Mouse (Mus musculus) 416B (cell line): ENCODE results near the gene Zfp775.

ENCODE experiments used
- DNase-seq: peaks from one replicate; pipeline ENCODE4 v3.0.0; 2011; ENCODE audit warnings: low read depth

Zfp775 gene

DNA sequence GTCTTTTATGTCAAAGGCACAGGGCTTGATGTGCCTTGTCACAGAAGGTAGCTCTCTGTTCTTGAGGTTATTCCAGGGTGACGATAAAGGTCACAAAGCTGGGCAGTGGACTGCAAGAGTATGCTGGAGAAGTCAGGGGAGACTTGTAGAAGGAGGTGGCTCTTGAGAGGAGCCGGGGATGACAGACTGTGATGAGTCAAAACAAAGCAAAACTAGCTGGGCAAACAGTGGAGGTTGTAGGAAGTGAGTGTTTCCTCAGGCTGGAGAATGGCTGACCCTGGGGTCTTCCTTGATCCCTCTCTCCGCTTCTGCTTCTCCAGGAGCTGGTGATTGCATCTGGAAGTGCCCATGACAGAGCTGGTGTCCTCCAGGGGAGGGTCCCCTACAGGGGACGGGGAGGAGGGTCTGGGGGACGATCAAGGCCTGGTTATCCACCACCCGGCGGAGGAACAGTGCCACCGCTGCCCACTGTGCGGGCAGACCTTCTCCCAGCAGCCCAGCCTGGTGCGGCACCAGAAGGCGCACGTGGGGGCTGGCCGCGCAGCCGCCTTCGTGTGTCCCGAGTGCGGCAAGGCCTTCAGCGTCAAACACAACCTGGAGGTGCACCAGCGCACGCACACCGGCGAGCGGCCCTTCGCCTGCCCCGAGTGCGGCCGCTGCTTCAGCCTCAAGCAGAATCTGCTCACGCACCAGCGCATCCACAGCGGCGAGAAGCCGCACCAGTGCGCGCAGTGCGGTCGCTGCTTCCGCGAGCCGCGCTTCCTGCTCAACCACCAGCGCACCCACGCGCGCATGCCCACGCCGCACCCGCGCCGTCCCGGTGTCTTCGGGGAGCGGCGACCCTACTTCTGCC is 27.2 kb downstream of the Zfp775 start:
- DNase-seq, result no peak

DNA sequence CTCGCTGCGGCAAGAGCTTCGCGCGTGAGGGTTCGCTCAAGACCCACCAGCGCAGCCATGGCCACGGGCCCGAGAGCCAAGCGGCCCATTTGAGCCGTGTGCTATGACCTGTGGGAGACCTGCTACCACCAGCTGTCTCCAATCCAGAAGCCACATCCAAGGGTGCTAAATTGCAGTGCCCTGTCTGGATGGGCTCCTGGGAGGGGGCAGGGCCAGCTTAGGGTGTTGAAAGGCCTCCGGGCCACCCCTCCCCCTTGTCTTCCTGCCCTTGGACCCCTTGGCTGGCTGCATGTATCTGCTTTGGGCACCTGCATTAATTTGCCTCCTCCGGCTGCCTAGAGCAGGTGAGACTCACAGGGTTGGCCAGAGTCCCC is 27.8 kb downstream of the Zfp775 start:
- DNase-seq, result no peak

DNA sequence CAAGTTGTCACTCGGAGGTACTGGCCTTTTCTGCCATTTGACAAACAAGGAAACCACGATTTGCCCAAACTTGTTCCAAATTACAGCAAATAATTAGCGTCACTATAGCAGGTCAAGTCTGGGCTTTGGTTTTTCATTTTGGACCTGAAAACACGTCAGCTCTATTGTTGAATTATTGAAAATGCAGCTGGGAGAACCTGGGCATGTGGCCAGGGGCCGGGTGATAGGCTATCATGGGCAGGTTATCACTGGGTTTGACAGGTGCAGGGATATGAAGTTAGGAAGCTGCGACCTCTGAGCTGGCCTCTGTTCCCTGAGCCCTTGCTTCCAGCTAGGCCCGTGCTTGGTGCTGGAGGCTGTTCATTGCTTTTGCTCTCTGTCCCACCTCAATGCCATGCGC is 29.0 kb downstream of the Zfp775 start:
- no peak for DNase-seq

- DNase-seq, result no peak
Observed at GRCm38 (mm10) chr6:48635105-48635504, 33.2 kb downstream of the Zfp775 start.

GRCm38 (mm10) chr6:48636515-48636914 is 34.7 kb downstream of the Zfp775 start:
- DNase-seq, result no peak

DNA sequence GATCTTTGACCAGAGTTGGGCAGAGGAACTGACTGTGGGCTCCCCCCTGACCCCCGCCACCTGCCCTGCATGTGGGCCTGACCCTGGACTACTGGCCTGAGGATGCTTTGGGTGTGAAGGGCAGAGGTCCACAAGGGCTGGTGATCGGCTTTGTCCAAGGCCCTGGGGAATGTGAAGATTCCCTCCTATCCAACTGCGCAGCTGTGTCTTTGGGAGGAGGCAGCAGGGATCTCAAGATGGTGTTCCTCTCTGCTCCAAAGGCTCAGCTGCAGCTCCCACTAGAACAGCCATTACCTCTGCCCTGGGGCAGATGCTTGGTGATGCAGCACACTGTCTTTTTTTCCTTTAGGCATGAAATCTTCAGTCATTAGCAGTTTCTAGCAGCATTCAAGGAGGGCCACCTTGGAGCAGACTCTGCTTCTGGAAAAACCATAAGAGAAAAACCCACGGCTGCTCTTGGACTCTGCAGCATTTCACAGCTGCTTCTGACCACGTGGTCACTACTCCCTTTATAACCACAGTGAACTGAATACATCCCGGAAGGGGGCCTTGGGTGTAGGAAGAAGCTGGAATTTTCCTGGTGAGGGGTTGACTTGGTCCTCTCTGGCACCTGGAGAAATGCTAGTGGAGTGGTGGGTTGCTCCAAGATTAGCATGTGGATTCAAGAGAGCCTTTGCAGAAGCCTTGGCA is 36.1 kb downstream of the Zfp775 start:
- DNase-seq, result no peak

- DNase-seq, result no peak
Observed at GRCm38 (mm10) chr6:48638553-48638952, 36.7 kb downstream of the Zfp775 start.

DNA sequence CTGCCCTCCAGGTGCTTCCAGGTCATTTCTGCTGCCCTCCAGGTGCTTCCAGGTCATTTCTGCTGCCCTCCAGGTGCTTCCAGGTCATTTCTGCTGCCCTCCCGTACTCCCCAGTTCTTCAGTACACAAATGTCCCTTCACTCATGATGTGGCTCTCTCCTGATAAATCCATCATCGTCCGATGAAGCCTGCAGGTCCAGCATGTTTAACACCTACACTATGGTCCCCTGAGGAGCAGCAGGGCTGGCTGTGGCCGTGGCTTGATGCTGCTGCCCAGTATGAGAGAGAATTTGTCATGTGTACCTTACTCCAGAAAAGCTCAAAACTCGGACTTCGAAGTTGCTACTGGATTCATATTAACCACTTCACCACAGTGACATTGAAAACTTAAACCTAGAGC is 39.5 kb downstream of the Zfp775 start:
- DNase-seq, result no peak

GRCm38 (mm10) chr6:48642764-48643292 is 41.0 kb downstream of the Zfp775 start:
- DNase-seq, result peak; percentile 81

- peak; percentile 80 for DNase-seq
Observed at GRCm38 (mm10) chr6:48645660-48646308, 43.9 kb downstream of the Zfp775 start.

- DNase-seq, result no peak
Observed at GRCm38 (mm10) chr6:48646309-48646690, 44.4 kb downstream of the Zfp775 start.

GRCm38 (mm10) chr6:48646995-48647394 is 45.1 kb downstream of the Zfp775 start, which contains the start of gene Gimap8:
TSS of gene Gimap8 (plus strand) at chr6:48647234.
- DNase-seq, result peak; percentile 78

- DNase-seq, result no peak
Observed at GRCm38 (mm10) chr6:48647611-48648010, 45.7 kb downstream of the Zfp775 start.

GRCm38 (mm10) chr6:48648779-48649178 is 46.9 kb downstream of the Zfp775 start:
- no peak for DNase-seq

GRCm38 (mm10) chr6:48650041-48650440 is 48.2 kb downstream of the Zfp775 start:
- no peak for DNase-seq

- DNase-seq, result no peak
Observed at GRCm38 (mm10) chr6:48658721-48659120, 56.9 kb downstream of the Zfp775 start.

DNA sequence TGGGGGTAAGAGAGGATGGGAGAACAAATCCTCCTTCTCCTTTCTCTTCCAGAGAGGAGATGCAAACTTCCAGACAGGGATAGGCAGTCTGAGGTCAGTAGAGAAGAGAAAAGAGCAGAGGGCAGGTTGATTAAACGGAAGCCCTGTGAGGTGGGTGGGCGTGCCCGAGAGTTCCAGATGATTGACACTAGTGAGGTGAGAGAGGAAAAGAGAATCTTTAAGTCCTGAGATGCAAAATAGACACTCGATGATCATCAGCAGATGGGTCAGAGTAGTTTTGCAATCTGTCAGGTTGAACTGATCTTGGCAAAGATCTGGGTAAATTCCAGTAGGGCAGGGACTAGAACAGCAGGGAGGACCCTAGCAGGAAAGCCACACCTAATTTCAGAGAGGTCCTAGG is 62.9 kb downstream of the Zfp775 start:
- no peak for DNase-seq

- DNase-seq, result no peak
Observed at GRCm38 (mm10) chr6:48665471-48665870, 63.6 kb downstream of the Zfp775 start.

DNA sequence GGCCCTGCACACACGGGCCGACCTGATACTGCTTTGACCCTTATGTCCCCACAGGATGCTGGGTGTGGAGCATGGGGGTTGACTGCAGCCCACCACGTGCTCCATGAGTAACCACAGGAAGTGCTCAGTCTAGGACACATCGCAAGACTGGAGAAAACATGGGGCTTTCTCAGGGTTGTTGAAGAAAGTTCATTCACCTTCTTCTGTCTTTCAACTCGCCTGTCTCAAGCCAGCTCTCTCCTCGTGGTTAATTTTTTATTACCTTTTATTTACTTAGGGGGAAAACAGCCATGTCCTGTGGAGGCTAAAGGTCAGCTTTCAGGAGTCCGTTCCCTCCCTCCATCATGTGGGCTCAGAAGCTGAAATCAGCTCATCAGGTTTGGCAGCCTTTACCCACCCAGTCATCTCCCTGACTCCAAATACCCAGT is 64.3 kb downstream of the Zfp775 start:
- DNase-seq, result peak; percentile 46

DNA sequence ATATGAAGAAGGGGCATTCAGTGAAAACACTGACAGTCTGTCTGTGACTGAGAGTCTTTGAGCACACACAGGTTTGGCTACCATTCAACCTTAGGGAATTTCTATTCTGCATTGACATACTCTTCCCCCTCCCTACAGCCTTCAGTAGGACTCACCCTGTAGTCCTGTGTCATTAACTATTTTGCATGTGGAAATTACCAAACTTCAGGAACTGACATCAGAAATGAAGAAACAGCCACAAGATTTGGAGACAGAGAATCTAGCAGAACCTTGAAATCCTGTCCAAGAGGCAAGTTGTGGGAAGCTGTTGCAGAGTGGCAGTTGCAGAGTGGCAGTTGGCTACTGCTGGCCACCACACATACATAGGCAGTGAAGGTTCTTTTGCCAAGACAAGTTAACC is 66.2 kb downstream of the Zfp775 start:
- peak; percentile 70 for DNase-seq

DNA sequence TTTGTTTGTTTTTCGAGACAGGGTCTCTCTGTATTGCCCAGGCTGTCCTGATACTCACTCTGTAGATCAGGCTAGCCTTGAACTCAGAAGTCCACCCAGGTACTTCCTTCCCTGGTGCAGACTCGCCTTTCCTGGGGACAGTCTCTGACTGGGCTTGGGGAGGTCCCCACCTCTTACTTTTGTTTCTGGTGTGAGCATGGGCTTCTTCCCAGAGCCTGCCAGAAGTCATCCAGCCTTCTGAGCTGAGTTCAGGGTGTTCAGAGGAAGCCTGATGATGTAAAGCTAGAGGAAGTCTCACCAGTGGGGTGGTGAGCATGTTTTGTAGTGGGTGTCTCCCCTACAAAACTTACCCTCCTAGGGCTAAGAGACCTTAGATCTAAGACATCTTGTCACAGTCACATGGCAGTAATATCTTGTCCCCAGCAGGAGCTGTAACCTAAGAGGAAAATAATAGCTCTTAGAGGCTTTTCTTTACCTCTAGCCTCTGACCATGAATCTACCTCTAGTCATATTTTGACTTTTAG is 67.6 kb downstream of the Zfp775 start:
- no peak for DNase-seq
